Mouse (Mus musculus) spleen, postnatal 10 days (tissue): ENCODE results near the gene Dscam.

Experiments used
- DNase-seq, 2 experiments: peaks; one replicate each; pipeline ENCODE4 v3.0.0; 2021 to 2022; ENCODE audit warnings: low spot score in 2 of 2

Dscam gene

DNA sequence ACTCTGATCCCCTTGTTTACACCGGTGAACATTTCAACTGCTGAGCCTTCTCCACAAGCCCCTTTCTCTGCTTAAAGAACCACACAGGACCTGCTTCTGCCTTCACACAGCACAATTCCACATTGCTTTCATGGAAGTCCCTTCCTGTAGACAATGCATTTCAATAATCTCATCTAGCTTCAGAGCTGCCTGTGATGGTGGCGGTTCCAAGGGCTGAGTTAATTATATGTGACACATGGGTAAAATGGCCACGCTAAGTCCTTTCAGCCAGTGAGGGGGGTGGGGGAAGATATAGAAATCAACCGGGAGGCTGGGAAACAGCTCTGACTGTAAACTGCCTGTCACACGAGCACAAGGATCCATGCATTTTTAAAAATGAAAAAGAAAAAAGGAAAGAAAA lies 152.2 kb downstream of the Dscam start:
- no peak for DNase-seq

DNA sequence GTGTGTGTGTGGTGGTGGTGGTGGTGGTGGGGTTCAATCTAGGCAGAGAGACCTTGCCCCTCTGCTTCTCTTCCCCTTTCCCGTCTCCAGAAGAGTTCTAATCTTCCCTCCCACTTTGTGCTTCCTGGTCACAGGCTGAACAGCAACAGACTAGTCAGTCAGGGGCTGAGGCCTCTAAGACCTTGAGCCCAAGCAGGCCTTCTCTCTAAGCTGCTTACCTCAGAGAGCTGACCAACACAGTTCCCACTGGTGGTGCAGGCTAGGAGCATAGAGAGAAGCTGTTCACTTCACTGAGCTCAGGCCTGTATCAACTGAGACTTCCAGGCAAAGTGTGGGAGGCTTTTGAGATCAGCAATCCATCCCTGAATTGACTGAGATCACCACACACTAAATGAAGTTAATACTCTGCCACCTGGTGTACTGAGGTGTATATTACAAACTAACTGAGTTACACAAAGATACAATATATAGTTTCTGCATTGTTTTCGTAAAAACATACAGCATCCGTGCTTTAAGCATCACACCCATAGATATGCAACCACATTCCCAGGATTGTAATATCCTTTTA lies 153.3 kb downstream of the Dscam start:
- no peak for DNase-seq

DNA sequence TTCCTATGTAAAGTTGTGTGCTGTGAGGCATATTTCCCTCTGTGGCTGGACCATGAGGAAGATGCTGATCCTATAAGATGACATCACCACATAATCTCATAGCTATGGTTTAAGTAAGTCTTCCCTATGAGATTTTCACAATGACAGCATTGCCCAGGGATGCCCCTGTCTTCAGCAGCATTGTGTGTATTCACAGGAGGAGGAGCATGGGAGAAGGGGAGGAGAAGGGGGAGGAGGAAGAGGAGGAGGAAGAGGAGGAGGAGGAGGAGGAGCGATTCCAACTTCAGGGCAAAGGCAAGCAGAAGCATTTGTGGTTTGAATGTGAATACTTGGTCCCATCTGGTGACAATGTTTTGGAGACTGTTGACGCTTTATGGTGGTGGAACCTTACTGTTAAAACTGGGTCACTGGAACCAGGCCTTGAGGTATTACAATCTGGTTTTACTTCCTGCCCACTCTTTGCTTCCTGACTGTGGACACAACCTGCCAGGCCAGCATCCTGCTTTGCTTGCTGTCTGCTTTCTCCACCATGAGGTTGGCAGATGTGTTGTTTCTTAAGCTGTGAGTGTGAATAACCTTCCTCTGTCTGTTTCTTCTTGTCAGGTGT lies 154.2 kb downstream of the Dscam start:
- no peak for DNase-seq

DNA sequence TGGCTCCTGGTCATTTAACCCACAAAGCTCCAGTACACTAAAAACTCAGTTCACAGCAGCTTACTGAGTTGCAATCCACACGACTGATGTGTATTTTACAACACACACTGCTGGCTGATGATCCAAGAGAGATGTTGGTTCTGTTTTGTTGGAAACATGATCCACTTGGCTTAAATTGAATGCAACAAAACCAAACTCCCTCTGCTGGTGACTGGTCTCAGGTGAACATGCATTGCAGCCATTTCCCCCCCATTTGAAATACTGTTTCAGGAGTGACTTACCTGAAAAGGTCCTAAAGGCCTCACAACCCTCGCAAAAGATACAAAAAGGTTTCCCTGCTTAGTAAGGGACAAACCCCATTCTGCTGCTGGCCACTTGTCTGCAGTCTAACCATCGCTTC lies 156.2 kb downstream of the Dscam start:
- DNase-seq, result no peak

DNA sequence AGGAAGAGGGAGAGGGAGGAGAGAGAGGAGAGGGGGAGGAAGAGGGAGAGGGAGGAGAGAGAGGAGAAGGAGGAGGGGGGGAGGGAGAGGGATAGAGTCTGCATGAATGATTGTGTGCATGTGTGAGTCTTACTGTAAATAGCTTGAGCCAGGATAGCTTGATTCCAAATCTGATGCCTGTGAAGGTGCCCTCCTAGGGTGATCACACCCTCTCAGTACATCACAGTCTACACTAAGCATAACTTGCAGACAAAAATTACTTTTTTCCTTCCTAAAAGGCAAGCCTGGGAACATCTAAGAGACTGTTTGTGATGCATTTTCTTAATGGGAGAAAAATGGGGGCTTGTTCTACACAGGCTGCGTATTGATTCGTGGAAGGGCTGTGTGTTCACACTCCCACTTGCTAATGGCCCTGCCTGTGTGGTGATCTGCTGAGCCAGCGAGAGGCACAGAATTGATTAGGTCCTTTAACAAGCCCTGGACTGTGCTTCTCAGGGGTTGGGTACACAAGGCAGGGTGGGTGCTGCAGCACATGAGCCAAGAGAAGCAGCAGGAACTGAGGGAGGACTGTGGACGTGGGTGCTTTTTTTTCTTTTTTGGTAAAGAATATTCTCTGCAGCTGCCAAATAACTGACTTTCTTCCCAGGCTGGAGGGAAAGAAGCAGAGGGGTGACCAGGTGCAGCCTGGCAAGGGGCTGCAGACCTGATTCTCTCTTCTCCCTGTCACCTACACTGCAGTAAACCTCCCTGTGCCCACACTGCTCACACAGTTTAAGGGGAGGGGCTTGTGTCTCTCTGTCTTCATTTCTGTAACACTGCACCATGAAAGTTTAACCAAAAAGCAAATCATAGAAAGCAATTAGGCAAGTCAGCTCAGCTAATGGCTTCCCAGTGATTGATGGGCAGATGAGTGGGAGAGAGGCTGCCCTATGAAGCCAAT lies 161.2 kb downstream of the Dscam start:
- DNase-seq, result no peak

DNA sequence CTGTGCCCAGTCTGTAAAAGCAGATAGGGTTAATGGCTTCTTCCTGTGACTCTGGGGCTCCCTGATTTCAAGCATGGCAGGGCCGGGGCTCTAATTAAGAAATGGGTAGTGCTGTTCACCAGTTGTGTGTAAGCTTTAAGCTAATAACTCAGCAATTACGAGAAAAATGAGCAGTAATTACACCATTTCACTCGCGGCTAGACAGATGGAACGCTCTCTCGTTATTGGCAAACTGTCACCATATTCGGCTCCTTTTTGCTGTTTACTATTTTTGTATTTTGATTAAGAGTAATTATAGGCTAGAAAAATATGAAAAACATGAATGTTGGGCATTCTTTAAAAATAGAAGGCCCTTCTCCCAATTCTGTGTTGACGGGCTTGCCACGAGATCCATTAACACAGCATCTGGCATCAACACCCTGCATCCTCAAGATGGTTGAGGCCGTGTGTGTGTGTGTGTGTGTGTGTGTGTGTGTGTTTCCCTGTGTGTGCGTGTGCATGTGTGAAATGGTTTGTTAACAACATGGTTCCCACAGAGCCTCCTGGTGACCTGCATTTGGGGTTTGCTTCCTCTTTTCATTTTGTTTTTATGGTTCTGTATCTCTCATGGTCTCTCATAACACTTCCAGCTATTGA lies 162.5 kb downstream of the Dscam start:
- DNase-seq, result no peak

DNA sequence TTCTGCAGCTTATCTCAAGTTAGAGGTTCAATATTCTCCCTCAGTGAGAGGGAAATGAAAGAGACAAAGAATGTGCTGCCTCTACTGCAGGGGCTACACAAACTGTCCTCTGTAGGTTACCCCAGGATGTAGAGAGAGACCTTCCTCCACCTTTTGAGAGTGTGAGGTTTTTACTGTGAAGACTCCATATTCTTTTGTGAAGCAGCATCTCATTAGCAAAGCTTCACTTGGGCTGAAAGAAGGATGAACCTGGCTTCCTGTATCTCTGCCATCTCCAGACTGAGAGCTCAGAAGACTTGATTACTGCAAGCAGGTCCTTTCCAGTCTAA lies 163.7 kb downstream of the Dscam start:
- no peak for DNase-seq

DNA sequence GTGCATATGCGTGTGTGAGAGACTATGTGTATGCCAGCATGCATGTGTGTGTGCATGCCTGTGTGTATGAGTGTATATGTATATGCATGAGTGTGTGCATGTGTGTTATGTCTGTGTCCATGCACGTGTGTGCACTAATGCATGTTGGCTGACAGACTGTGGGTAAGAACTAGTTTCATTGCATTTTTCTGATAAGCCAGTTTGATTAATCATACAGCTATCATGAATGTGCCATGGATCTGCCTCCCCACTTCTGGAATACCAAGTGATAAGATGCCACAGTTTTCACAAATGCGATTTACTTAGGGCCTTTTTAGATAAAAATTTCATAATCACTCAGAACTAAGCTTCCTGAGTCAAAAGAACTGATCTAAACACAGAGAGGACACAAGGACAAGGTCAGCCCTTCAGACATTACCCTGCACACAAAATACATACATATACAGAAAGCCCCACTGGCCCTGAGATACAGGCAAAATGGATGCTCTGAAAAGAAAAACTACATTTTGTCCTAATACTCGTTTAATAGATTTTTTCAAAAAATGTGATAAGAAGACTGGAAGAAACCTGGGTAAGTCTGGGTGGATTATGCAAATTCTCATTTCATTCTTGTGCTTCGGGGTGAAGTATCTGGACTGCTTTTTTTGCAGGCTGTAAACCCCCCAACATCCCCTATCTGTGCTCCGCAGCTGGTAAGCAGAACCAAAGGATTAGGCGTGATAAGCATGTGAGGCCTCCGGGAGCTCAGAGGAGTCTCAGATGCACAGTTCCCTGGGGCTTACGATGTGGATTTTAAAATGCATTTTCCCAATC lies 164.3 kb downstream of the Dscam start:
- peak in 1 of 2 experiments; percentile 41 for DNase-seq

DNA sequence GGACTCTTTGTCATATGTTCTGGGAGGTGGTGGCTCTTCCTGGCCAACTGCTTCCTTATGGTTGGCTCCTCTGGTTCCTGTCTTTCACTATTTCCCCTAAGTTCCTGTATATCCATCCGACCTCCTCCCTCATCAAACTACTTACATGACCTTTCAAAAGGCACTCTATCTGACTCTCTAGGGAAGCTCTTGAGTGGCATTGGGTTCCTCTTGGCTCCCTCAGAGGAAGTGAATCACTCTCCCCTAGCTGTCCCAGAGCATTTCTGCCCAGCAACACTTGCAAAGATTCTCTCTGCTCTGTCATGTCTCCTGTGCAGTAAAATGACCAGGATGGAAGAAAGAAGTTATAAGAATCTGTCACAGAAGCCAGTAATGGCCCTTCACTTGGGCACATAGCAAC lies 166.6 kb downstream of the Dscam start:
- no peak for DNase-seq

DNA sequence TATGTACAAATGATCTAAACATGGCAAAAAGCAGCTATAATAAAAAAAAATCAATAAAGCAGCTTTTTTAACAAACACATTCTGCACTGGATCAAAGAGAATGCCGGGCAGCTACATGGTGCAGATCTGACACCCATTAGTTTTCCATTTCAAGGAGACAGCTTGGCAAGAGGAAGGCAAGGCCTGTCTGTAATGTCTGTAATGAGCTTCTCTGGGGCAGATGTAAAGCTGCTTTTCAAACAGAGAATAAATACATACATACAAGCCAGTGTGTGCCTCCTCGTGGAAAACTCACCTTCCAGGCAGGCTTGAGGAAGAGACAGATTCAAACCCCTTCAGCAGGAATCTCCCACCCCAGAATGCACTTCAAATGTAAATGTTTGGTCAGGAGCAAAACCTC lies 167.7 kb downstream of the Dscam start:
- no peak for DNase-seq

DNA sequence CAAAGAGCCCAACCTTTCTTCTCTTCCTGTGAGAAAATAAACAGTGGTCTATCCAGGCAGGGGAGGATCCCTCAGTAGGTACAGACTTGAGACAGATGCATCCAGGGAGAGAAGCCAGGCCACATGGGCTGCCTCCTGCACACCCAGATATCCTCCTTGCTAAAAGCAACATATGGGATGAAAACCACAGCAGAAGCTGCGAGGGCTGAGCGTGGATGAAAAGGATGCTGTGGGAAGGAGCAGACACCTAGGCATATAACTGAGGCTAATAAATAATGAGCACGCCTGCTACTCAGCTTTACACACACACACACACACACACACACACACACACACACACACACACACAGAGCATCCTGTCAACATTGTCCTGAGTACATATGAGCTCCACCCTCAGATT lies 168.4 kb downstream of the Dscam start:
- no peak for DNase-seq

DNA sequence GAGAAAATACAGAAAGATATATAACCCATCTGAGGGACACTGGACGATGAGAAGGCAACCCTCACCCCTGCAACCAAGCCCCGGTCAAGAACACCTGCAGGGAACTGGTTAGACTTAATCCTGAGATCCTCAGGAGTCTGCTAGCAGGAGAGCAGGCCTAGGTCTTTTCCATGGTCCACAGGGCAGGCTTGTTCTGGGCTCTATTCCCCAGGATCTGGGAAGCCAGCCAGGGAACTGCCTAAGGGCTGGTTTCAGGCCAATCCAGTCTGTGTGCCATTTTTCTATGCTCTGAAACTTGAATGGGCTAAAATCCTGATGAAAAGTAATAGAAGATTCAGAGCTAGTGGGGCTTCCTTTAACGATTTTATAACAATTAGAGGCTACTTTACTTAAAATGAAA lies 173.7 kb downstream of the Dscam start:
- DNase-seq, result no peak

DNA sequence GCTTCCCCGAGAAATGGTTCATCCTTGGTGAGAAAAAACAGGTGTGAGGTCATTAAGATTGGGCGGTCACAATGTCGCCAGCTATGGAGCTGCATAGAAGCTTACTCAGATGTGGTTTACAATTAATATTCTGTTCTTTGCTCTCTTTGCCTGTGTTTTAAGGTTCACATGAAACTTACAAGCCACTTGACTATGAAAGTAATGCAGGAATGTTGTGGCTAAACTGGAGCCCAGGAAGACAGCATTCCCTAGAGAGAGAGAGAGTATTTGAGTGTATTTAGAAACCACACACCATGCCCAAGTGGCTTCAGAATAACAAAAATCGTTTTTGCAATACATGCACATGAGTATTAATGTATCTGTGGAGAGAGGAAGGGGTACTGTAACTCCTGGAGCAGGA lies 174.7 kb downstream of the Dscam start:
- no peak for DNase-seq

DNA sequence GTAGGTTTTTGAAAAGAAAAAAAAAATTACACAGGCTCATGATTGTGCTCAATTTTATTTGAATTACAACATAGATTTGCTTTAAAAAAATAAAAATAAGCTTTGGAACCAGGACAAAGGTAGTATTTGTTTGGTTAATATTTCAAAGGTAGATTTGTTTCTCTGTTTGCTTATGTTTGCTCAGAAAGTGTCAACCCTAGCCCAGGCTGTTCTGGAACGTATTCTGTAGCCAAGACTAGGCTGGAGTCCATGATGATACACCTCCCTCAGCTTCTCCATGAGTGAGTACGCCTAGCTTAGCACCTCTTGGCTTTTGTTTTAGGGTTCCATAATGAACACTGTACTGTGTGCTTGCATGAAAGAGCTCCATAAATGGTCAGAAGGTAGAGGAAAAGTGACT lies 183.2 kb downstream of the Dscam start:
- DNase-seq, result no peak

DNA sequence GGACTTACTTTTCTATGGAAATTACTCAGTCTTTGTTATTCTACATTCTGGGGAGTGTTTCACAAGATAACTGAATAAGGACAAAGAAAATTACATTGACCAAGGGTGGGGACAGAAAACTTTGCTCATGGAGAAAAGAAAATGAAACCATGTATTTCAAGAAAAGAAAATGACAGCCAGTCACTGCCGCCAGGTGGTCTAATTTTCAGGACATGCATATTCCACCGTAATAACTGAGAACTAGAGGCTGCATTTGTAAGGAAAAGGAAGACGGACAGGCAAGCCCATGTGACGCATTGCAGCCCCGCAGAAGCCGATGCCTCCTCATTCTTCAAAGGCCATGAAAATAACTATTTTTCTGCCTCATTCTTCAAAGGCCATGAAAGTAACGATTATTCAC lies 197.3 kb downstream of the Dscam start:
- no peak for DNase-seq

DNA sequence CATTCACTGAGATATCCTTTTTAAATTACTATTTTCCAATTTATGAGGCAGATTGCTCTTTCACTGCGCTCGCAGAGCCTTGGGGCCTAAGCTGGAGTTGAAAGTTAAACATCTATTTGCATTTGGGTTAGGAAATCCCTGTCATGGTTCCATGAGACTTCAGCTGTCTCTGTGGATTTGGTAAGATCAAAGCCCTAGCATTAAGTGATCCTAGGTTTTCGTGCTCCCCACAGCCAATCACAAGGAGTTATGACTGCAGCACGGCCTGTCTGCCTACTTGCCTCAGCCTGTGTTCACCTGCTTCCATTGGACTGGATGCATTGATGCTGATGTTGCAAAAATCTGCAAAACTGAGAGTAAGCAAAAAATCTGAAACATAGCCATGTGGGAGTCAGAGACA lies 198.8 kb downstream of the Dscam start:
- no peak for DNase-seq

DNA sequence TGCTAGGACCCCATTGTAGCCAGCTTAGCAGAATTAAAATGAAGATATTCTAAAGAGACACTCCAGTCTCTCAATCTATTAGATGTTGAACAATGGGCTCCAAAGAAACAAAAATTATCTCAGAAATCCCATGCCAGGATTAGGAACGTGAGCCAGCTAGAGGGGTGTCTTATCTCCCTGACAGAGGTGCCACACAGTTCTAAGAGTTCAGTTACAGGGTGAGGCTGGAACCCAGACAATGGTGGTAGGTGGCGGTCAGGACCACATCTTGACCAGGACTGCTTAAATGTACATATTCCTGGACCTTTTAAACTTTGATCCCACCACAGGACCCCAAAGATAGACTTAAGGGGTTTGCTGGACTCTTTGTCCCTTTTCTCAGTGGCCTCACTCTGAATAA lies 200.1 kb downstream of the Dscam start:
- no peak for DNase-seq

DNA sequence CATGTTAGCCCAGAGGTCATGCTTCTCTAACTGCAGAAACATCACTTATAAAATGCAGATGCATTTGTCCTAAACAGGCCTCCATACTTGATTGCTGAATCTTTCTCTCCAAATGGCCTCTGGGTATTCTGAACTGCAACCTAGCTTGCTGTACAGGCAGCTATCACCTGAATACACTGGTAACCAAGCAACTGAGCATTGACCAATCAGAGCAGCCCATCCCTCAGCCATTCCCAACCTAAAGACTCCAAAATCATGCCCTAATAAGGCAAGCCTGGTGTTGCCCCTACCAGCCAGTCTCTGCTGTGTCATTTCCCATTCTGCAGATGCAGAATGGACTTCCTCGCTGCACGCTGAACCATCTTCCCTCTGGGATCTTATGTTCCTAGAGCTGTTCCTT lies 200.9 kb downstream of the Dscam start:
- no peak for DNase-seq

DNA sequence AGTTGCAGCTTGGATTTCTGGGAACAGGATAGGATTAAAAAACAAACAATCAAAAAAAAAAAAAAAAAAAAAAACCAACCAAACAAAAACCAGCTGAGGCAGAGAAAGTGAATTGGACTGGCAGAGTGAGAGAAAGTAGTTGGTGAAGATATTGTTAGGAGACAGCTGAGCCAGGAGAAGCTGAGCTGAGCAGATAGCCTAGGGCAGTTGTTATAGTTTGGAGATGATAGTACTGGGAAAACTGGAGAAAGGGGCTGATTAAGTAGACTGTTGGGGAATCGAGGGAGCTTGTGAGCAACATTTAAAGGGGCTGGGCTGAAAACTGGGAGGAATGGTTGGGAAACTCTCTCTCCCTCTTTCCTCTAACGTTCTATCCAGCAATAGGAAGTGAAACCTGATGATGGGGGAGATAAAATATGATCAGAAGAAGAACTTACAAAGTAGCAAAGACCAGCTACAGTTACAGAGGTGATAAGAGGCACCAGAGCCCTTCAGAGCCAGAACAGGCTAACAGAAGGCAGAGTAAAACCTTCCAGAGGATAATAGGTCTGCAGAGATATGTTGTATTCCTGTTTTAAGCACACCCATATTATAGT lies 201.6 kb downstream of the Dscam start:
- DNase-seq, result no peak

DNA sequence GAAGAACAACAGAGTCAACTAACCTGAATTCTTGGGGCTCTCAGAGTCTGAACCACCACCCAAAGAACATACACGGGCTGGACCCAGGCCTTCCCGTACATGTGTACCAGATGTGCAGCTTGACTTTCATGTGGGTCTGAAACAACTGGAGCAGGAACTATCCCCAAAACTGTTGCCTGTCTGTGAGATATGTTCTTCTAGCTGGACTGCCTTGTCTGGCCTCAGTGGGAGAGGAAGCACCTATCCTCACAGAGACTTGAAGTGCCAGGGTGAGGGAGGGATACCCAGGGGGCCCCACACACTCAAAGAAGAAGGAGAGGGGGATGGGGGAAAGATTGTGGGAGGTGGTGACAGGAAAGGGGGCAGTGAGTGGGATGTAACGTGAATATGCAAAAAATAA lies 210.9 kb downstream of the Dscam start:
- DNase-seq, result no peak

DNA sequence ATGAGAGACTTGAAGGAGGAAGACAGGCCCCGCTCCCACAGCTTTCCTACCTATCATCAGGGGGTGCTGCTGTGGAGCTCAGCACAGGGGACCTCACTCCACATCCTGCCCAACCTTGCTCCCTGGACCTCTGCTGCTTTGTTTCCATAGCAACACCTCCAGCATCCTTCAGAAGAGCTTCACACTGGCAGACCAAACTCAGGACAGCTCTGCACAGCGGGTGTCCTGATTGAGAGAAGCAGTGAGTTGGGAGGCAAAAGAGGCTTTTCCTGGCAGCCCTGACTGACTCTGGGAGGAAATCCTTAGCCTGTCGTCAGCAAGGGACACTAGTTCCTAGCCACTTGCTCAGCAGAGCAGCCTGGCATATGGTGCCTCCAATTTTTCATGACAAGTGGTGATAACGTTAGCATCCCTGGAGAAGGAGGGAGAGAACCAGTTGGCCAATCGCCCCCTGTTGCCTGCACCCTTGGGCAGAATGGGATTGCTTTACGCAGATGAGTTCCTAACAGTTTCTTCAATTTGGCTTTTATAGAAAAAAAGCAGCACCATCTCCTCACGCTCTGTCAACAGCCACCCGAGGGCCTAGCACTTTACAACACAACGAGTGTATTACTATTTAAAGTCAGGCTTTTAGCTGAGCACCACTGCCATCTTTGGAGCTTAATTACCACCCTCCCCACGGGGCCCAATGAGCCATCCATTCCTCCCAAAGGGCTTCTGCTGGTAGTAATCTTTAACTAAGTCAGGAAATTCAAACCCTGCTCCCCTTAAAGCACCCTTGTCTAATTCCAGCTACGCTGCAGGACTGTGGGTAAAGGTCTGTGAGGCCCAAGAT lies 224.9 kb downstream of the Dscam start:
- no peak for DNase-seq
